Mouse (Mus musculus) heart, postnatal 0 days (tissue): ENCODE data around the gene S100a6. TPM values are rescaled to one million over a fixed set of nuclear protein-coding genes. Genes with fewer than 3 reads are reported as not detected.

Experiments used
- ATAC-seq: fragments of 200-750 bp; cut with Nextera tagmentation; 2 replicates; pipeline ENCODE4 v1.8.0; 2017; ENCODE audit warnings: low read depth, moderate number of reproducible peaks, moderate library complexity; ENCODE audit not compliant: insufficient read depth
- DNase-seq: peaks from one replicate; pipeline ENCODE4 v3.0.0-alpha.2; 2016; ENCODE audit warnings: low spot score
- H3K27ac ChIP-seq: fragments of 300-500 bp; sonication (generic); 2 replicates; pipeline ENCODE4 v1.5.1; 2014; ENCODE audit warnings: low read depth, mild to moderate bottlenecking
- H3K27me3 ChIP-seq: fragments of 300-500 bp; sonication (generic); 2 replicates; pipeline ENCODE4 v1.6.1; 2014; ENCODE audit warnings: low read length, mixed read lengths; ENCODE audit not compliant: control insufficient read depth, insufficient read depth
- H3K36me3 ChIP-seq: fragments of 300-500 bp; sonication (generic); replicated peaks from 2 replicates; pipeline ENCODE4 v1.6.1; 2014; ENCODE audit warnings: low read length, mixed read lengths; ENCODE audit not compliant: control insufficient read depth, insufficient read depth
- H3K4me1 ChIP-seq: fragments of 300-500 bp; sonication (generic); 2 replicates; pipeline ENCODE4 v1.6.1; 2014; ENCODE audit warnings: antibody characterized with exemption; ENCODE audit not compliant: control insufficient read depth, insufficient read depth
- H3K4me2 ChIP-seq: fragments of 300-500 bp; sonication (generic); 2 replicates; pipeline ENCODE4 v1.6.1; 2014; ENCODE audit warnings: low read depth, mild to moderate bottlenecking, low read length, moderate library complexity
- H3K4me3 ChIP-seq: fragments of 300-500 bp; sonication (generic); 2 replicates; pipeline ENCODE4 v1.5.1; 2014; ENCODE audit warnings: low read depth, low read length
- H3K9ac ChIP-seq: fragments of 300-500 bp; sonication (generic); replicated peaks from 2 replicates; pipeline ENCODE4 v1.6.1; 2014; ENCODE audit warnings: low read depth, low read length, mixed read lengths
- H3K9me3 ChIP-seq: fragments of 300-500 bp; sonication (generic); replicated peaks from 2 replicates; pipeline ENCODE4 v1.6.1; 2016; ENCODE audit warnings: low read length; ENCODE audit not compliant: control insufficient read depth
- CTCF ChIP-seq: IDR thresholded peaks from 2 replicates; pipeline ENCODE4 v1.5.1; 2016; ENCODE audit warnings: antibody characterized with exemption, control low read depth, low read depth
- EP300 ChIP-seq: IDR thresholded peaks from 2 replicates; pipeline ENCODE4 v1.6.1; 2016; ENCODE audit warnings: antibody characterized with exemption, low read depth
- WGBS: fragments of 180-500 bp; shearing (Covaris S2); extraction: QIAGEN DNeasy Blood & Tissue Kit; methylation state at CpG from one replicate; pipeline ENCODE4 v1.1.7; 2014; 5-methylcytosine and 5-hydroxymethylcytosine counted together
- polyA plus RNA-seq: library from polyadenylated mRNA; unstranded; fragments of >200 nt; fragmentation: Nextera tagmentation; extraction: Ambion mirVana; gene quantifications from 2 replicates; pipeline ENCODE4 v1.2.1, GENCODE M21; 2015
- total RNA-seq: library from RNA; depleted of rRNA; stranded (reverse); fragments of >200 nt; gene quantifications from 2 replicates; pipeline ENCODE4 v1.2.3, GENCODE M21; 2014; ENCODE audit warnings: low replicate concordance

S100a6 gene
- total and polyA plus RNA-seq, 2 experiments from 2014 or later: 82.9 to 97.5 TPM

DNA sequence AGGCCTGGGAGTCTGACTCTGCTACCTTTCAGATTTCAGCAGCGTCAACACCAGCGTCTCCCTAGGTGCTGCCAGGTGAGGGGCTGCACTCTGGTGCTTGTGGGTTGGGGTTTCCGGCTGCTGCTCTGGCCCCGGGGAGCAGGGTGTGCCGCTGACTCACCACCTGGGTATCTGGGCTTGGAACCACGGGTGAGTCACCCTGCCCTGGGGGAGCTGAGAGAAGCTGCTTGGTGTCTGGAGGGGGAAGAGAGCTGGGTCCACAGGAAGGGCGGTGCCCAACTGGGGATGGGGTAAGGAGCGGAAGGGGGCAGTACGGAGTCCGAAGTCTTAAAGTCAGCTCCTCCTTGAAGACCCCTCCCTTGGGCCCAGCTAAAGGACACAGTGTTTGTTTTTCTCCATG, 25.8 kb upstream of the S100a6 start:
- Histone ChIP-seq H3K27ac (peak overlapping the region; percentile 60), H3K9ac (no peak overlapping the region), H3K9me3 (no peaks in the 10 kb centered on the region), H3K4me2 (no peak overlapping the region), H3K27me3 (no peaks in the 10 kb centered on the region), H3K4me3 (no peak overlapping the region), H3K4me1 (peaks cover 12% of the 10 kb centered on the region; the same call in 1 of the 2 replicates), H3K36me3 (no peaks in the 10 kb centered on the region)
- WGBS: 35% methylated on average over 10 of the region's 10 CpGs
- peak; percentile 33 for DNase-seq
- ATAC-seq: peak; percentile 37; the same call in 1 of the 2 replicates
- TF ChIP-seq CTCF: no peak
- TF ChIP-seq EP300: no peak

GRCm38 (mm10) chr3:90587361-90588101, 25.2 kb upstream of the S100a6 start:
- Histone ChIP-seq H3K4me1 (peaks cover 12% of the 10 kb centered on the region; the same call in 1 of the 2 replicates), H3K36me3 (no peaks in the 10 kb centered on the region), H3K9ac (no peak overlapping the region), H3K27me3 (no peaks in the 10 kb centered on the region), H3K27ac (peak overlapping the region; percentile 60), H3K4me2 (no peak overlapping the region), H3K4me3 (no peak overlapping the region), H3K9me3 (no peaks in the 10 kb centered on the region)
- 77% methylated on average over 14 of the region's 14 CpGs for WGBS
- DNase-seq (no peak), ATAC-seq (peak; percentile 52; the same call in 1 of the 2 replicates)
- no peak for TF ChIP-seq EP300
- no peak for TF ChIP-seq CTCF

- H3K36me3 ChIP-seq: no peaks in the 10 kb centered on the region
- H3K4me3 ChIP-seq: no peak overlapping the region
- no peak for TF ChIP-seq CTCF
- TF ChIP-seq EP300: no peak
- 71% methylated on average over 6 of the region's 6 CpGs for WGBS
- H3K9ac ChIP-seq: no peak overlapping the region
- 0 out of 2 replicates have a peak, but pooled peaks cover 6% of the 10 kb centered on the region for H3K4me1 ChIP-seq
- no peak for ATAC-seq
- H3K27ac ChIP-seq: no peak overlapping the region
- H3K4me2 ChIP-seq: no peak overlapping the region
- 0 out of 2 replicates have a peak, but pooled peaks cover 3% of the 10 kb centered on the region for H3K9me3 ChIP-seq
- DNase-seq: no peak
- no peaks in the 10 kb centered on the region for H3K27me3 ChIP-seq
Observed at GRCm38 (mm10) chr3:90589390-90589789, 23.3 kb upstream of the S100a6 start.

- H3K27ac ChIP-seq: no peak within 1 kb of the TSS
Observed at GRCm38 (mm10) chr3:90589947-90590346, 22.7 kb upstream of the S100a6 start, which contains the start of gene S100a2. Gene S100a2, plus strand, starts transcription at chr3:90590247.

DNA sequence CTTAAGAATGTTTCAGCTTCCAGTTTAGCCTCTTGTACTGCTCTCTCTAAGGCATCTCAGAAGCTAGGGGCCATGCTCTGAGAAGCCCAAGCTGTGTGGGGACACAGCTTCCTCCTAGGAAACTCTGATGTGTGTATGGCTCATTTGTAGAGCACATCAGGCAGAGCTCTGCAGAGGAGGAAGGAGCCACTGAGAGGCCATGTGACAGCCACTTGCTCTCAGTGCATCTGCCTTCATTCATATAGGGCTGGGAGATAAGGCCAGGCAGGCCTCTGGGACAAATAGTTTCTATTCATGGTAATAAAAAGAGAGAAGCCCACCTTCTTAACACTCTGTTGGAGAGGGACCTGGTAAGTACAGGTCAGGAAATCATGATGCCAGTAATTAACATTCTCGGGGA, 18.2 kb upstream of the S100a6 start:
- Histone ChIP-seq H3K4me1 (no peaks in the 10 kb centered on the region), H3K27me3 (no peaks in the 10 kb centered on the region), H3K4me3 (no peak overlapping the region), H3K9me3 (0 out of 2 replicates have a peak, but pooled peaks cover 3% of the 10 kb centered on the region), H3K9ac (no peak overlapping the region), H3K27ac (no peak overlapping the region), H3K36me3 (no peaks in the 10 kb centered on the region), H3K4me2 (no peak overlapping the region)
- TF ChIP-seq CTCF (no peak), EP300 (no peak)
- WGBS: 73% methylated on average over 1 of the region's 1 CpGs
- ATAC-seq (no peak), DNase-seq (no peak)

More at GRCm38 (mm10) chr3:90589947-90590346, 22.7 kb upstream of the S100a6 start, which contains the start of gene S100a2:
- Histone ChIP-seq H3K36me3 (no peaks in the 10 kb centered on the region), H3K27me3 (no peaks in the 10 kb centered on the region), H3K9me3 (0 out of 2 replicates have a peak, but pooled peaks cover 3% of the 10 kb centered on the region), H3K4me1 (0 out of 2 replicates have a peak, but pooled peaks cover 6% of the 10 kb centered on the region), H3K4me3 (no peak within 1 kb of the TSS), H3K9ac (no peak within 1 kb of the TSS), H3K4me2 (no peak within 1 kb of the TSS)
- DNase-seq: no peak
- ATAC-seq: no peak
- no peak for TF ChIP-seq EP300
- TF ChIP-seq CTCF: no peak
- WGBS: 81% methylated on average over 8 of the region's 8 CpGs
